Mouse (Mus musculus): ENCODE results near the gene Cbfa2t3. TPM values are rescaled to one million over a fixed set of nuclear protein-coding genes. Genes with fewer than 3 reads are reported as not detected.

The Cbfa2t3 gene
- total and polyA plus RNA-seq, 3 experiments: 10.5 to 102 TPM; not detected in 1

DNA sequence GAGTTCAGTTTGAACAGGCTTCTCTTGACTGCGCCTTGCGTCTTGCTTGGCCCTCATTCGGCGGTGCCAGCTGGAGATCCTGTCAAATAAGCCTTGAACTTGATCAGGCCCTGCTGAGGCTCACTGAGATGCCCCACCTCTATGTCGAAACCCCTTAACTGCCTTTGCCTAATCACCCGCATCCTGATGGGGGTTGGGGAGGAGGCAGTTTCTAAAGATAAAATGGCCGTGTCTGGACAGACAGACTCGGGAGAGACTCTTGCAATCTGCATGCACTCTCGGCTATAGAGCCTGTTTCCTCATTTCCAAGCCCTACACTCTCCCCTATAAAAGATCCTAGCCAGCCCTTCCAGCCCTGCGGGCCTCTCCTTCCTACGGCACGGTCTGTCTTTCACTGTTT, 105.7 kb downstream of the Cbfa2t3 start:
- Histone ChIP-seq H3K27ac (ENCODE audit: control insufficient read depth, low read depth, low read length) (no peak overlapping the region), H3K79me2 (ENCODE audit: control insufficient read depth, insufficient read depth, low read length, poor library complexity) (no peaks in the 10 kb centered on the region), H3K9me3 (replicated peaks; ENCODE audit: insufficient read depth, low read length) (no peaks in the 10 kb centered on the region), H3K36me3 (ENCODE audit: control insufficient read depth in 1 of 2, insufficient read depth in 2 of 2, low read length in 2 of 2) (no peaks in the 10 kb centered on the region), H3K9ac (ENCODE audit: control insufficient read depth, low read depth, low read length, poor library complexity, severe bottlenecking) (no peak overlapping the region), H3K4me3 (ENCODE audit: control insufficient read depth in 1 of 2, insufficient read depth in 1 of 2, low read depth in 2 of 2, low read length in 2 of 2) (no peak overlapping the region), H3K4me1 (ENCODE audit: control insufficient read depth in 1 of 2, insufficient read depth in 2 of 2, low read length in 2 of 2) (no peaks in the 10 kb centered on the region), H3K27me3 (ENCODE audit: control insufficient read depth in 1 of 2, insufficient read depth in 2 of 2, low read length in 2 of 2) (no peaks in the 10 kb centered on the region)
- no peak for DNase-seq (ENCODE audit: low read depth, low spot score)
- TF ChIP-seq CHD2 (IDR thresholded peaks at IDR 0.05; ENCODE audit: low read length): no peak

DNA sequence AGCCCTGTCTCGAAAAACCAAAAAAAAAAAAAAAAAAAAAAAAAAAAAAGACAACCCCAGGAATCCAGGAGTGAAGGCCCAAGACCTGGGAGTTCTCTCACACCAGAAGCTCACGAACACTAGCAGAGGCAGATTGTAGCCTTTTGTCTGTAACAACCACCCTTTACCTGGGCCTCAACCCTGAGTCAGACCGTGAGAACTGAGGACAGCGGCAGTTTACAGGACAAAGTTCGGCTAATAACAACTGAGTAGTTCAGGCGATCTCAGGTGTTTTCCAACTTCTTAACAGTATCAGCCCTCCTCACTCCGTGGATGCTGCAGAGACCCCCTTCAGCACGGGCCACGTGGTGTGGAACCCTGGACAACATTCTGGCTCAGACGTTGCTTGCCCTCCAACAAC, 112.2 kb downstream of the Cbfa2t3 start:
- H3K27me3 ChIP-seq (ENCODE audit: control insufficient read depth in 1 of 2, insufficient read depth in 2 of 2, low read length in 2 of 2): no peaks in the 10 kb centered on the region
- no peak for DNase-seq (ENCODE audit: low read depth, low spot score)
- H3K27ac ChIP-seq (ENCODE audit: control insufficient read depth, low read depth, low read length): no peak overlapping the region
- H3K9me3 ChIP-seq (replicated peaks; ENCODE audit: insufficient read depth, low read length): no peaks in the 10 kb centered on the region
- TF ChIP-seq NELFE (IDR thresholded peaks at IDR 0.05; ENCODE audit: low read depth, low read length) (no peak), JUND (IDR thresholded peaks at IDR 0.05; ENCODE audit: low read depth, low read length) (no peak), KAT2A (conservative IDR thresholded peaks at IDR 0.05; ENCODE audit: low read depth, low read length) (no peak), CHD2 (IDR thresholded peaks at IDR 0.05; ENCODE audit: low read length) (no peak), POLR2A (IDR thresholded peaks at IDR 0.05; ENCODE audit: control insufficient read depth in 1 of 2, insufficient read depth in 1 of 2, low read depth in 1 of 2, low read length in 2 of 2, poor library complexity in 1 of 2) (no peak), USF2 (IDR thresholded peaks at IDR 0.05; ENCODE audit: borderline replicate concordance in 1 of 2, insufficient read depth in 1 of 2, low read depth in 1 of 2, low read length in 2 of 2) (no peak), TCF12 (IDR thresholded peaks at IDR 0.05; ENCODE audit: low read depth, low read length) (no peak), HCFC1 (IDR thresholded peaks at IDR 0.05; ENCODE audit: low read depth, low read length) (no peak), MXI1 (IDR thresholded peaks at IDR 0.05; ENCODE audit: low read depth, low read length) (no peak), POLR2AphosphoS2 (IDR thresholded peaks at IDR 0.05; ENCODE audit: low read length) (no peak), CTCF (IDR thresholded peaks at IDR 0.05 in 2 of 3, conservative IDR thresholded peaks at IDR 0.05 in 1 of 3; ENCODE audit: control insufficient read depth in 1 of 3, insufficient read depth in 1 of 3, low read depth in 2 of 3, low read length in 3 of 3, poor library complexity in 1 of 3, severe bottlenecking in 1 of 3) (no peak), ZNF384 (IDR thresholded peaks at IDR 0.05; ENCODE audit: low read depth, low read length) (no peak), MYB (IDR thresholded peaks at IDR 0.05; ENCODE audit: low read depth, low read length) (no peak), SMC3 (IDR thresholded peaks at IDR 0.05; ENCODE audit: low read depth, low read length) (no peak), ZMIZ1 (IDR thresholded peaks at IDR 0.05; ENCODE audit: low read depth, low read length) (no peak), E2F4 (IDR thresholded peaks at IDR 0.05; ENCODE audit: borderline replicate concordance, low read depth, low read length) (no peak), MAZ (IDR thresholded peaks at IDR 0.05; ENCODE audit: low read depth, low read length) (no peak), TBP (IDR thresholded peaks at IDR 0.05; ENCODE audit: low read depth, low read length) (no peak), EP300 (IDR thresholded peaks at IDR 0.05; ENCODE audit: low read depth in 1 of 2, low read length in 2 of 2) (no peak)
- H3K79me2 ChIP-seq (ENCODE audit: control insufficient read depth, insufficient read depth, low read length, poor library complexity): no peaks in the 10 kb centered on the region
- no peaks in the 10 kb centered on the region for H3K4me1 ChIP-seq (ENCODE audit: control insufficient read depth in 1 of 2, insufficient read depth in 2 of 2, low read length in 2 of 2)
- no peak overlapping the region for H3K4me3 ChIP-seq (ENCODE audit: control insufficient read depth in 1 of 2, insufficient read depth in 1 of 2, low read depth in 2 of 2, low read length in 2 of 2)
- no peak overlapping the region for H3K9ac ChIP-seq (ENCODE audit: control insufficient read depth, low read depth, low read length, poor library complexity, severe bottlenecking)
- H3K36me3 ChIP-seq (ENCODE audit: control insufficient read depth in 1 of 2, insufficient read depth in 2 of 2, low read length in 2 of 2): no peaks in the 10 kb centered on the region

All from MEL (cell line).